9 mouse cellular contexts compared by ENCODE assay signal in the genomic region with DNA sequence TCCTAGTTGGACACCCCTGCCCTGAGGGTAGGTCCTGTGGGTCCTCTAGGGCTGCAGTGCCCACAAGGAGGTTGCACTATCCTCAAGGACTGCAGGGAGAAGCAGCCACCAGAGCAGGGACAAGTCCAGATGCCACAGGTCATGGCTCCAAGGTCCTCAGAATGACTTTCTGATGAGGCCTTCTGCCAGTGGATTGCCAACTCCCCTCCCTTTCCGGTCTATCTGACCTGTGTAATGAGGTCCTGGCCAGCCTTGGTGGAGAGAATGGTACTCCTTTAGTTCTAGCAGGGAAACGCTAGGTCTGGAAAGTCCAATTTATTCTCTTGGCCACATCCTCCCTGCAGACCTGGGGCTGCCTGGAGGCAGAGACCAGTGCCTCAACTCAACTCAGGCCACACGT. TPM values are rescaled to one million over a fixed set of nuclear protein-coding genes. Genes with fewer than 3 reads are reported as not detected.
DNase-seq lines count a peak whose midpoint lies in the region; ATAC-seq and TF ChIP-seq lines count a peak whose summit lies in the region.
"Had no signal": no experiment of that assay in that cellular context is flagged by ENCODE, and none has a peak within 500 bp of the region (broad histone marks: within the 10 kb centered on the region; RNA-seq: fewer than 3 reads in every experiment).

TSS of gene Adra2c (plus strand) at position 301 of the 400 bp plus-strand sequence.

- no peak for TF ChIP-seq POLR2A in cerebellum, adult 2 months (IDR thresholded peaks at IDR 0.05; ENCODE audit: borderline replicate concordance, insufficient read depth, low read length)
- TF ChIP-seq POLR2A in small intestine, adult 2 months (IDR thresholded peaks at IDR 0.05; ENCODE audit: low read depth, low read length) = no peak

- peak within 1 kb of the TSS; percentile 55 for H3K4me3 ChIP-seq in cerebellum, adult 2 months (replicated peaks; ENCODE audit: insufficient read depth, low read depth, low read length)
- H3K4me3 ChIP-seq in liver, embryonic 11.5 days (ENCODE audit: low read depth, low read length) = peak within 1 kb of the TSS; percentile 47
- peak within 1 kb of the TSS; percentile 49 for H3K4me3 ChIP-seq in small intestine, adult 2 months (ENCODE audit: low read depth, low read length)

- 0 out of 2 replicates have a peak, but pooled peaks cover 4% of the 10 kb centered on the region for H3K4me1 ChIP-seq in cerebellum, adult 2 months (ENCODE audit: control insufficient read depth, insufficient read depth, low read length)
- H3K4me1 ChIP-seq in liver, embryonic 11.5 days (replicated peaks; ENCODE audit: control insufficient read depth, insufficient read depth, low read length) = no peaks in the 10 kb centered on the region
- no peaks in the 10 kb centered on the region for H3K4me1 ChIP-seq in small intestine, adult 2 months (ENCODE audit: control insufficient read depth, insufficient read depth, insufficient read length, low read length)

- H3K9me3 ChIP-seq in liver, embryonic 11.5 days (ENCODE audit: control insufficient read depth, low read length) = no peaks in the 10 kb centered on the region

- no peak for DNase-seq in cerebellum, adult 2 months
- DNase-seq in liver, embryonic 11.5 days (ENCODE audit: low spot score) = no peak
- DNase-seq in liver = no peak
- DNase-seq in layer of hippocampus, postnatal 36 days = no peak
- DNase-seq in spleen, adult 18-20 months = no peak
- no peak for DNase-seq in embryo, embryonic 9.5 days (ENCODE audit: extremely low spot score)

- no peaks in the 10 kb centered on the region for H3K27me3 ChIP-seq in cerebellum, adult 2 months (ENCODE audit: control insufficient read depth, insufficient read depth, low read length)
- H3K27me3 ChIP-seq in liver, embryonic 11.5 days (replicated peaks; ENCODE audit: control insufficient read depth, insufficient read depth, low read length) = peaks cover 68% of the 10 kb centered on the region
- H3K27me3 ChIP-seq in small intestine, adult 2 months (ENCODE audit: control insufficient read depth, insufficient read depth, low read length) = peaks cover 23% of the 10 kb centered on the region

- no peak for TF ChIP-seq CTCF in cerebellum, adult 2 months (IDR thresholded peaks at IDR 0.05; ENCODE audit: borderline replicate concordance, insufficient read depth, low read depth, low read length)
- no peak for TF ChIP-seq CTCF in small intestine, adult 2 months (IDR thresholded peaks at IDR 0.05; ENCODE audit: extremely low read depth, insufficient read length, insufficient replicate concordance, low read depth, low read length)

- no peaks in the 10 kb centered on the region for H3K36me3 ChIP-seq in liver, embryonic 11.5 days (ENCODE audit: control insufficient read depth, insufficient read depth, low read length)
- no peaks in the 10 kb centered on the region for H3K36me3 ChIP-seq in small intestine, adult 2 months (ENCODE audit: control insufficient read depth, insufficient read depth, low read length)

- H3K9ac ChIP-seq in liver, embryonic 11.5 days (ENCODE audit: low read depth, low read length) = no peak within 1 kb of the TSS

- peak within 1 kb of the TSS; percentile 70 for H3K4me2 ChIP-seq in liver, embryonic 11.5 days

- H3K27ac ChIP-seq in cerebellum, adult 2 months (ENCODE audit: insufficient read depth, low read length) = peak within 1 kb of the TSS; percentile 70; the same call in 1 of the 2 replicates
- no peak within 1 kb of the TSS for H3K27ac ChIP-seq in liver, embryonic 11.5 days (ENCODE audit: low read depth, low read length)
- H3K27ac ChIP-seq in small intestine, adult 2 months (ENCODE audit: insufficient read depth, low read depth, low read length) = no peak within 1 kb of the TSS

- 91% methylated on average over 3 of the region's 3 CpGs for WGBS in cerebellum, adult 2 months
- 43% methylated on average over 3 of the region's 3 CpGs for WGBS in liver, embryonic 11.5 days
- 46% methylated on average over 3 of the region's 3 CpGs for WGBS in small intestine, adult 2 months

- ATAC-seq in cerebellum, adult (ENCODE audit: insufficient number of reproducible peaks, low FRiP score, low TSS enrichment) = no peak
- no peak for ATAC-seq in liver, embryonic 11.5 days (replicated peaks; ENCODE audit: low FRiP score)

RNA-seq across cellular contexts. Expression of gene Adra2c, which starts in this region (rescaled TPM):
- polyA plus RNA-seq in cerebellum, adult 2 months (2012; rRNA removed) = 8.4 and 9.1 TPM in 2 replicates
- 0.05 TPM in 1 of 2 replicates, not detected in the other for polyA plus RNA-seq in liver, embryonic 11.5 days (2014; fragmentation: Nextera tagmentation; extraction: Ambion mirVana)
- total RNA-seq in layer of hippocampus, postnatal 36 days (2021) = 10 to 100 TPM; 26.9 to 27.2 TPM
- 0.51 and 1.7 TPM in 2 replicates for polyA plus RNA-seq in small intestine, adult 2 months (2012; rRNA removed)
- total RNA-seq: hematopoietic stem cell, adult 5-6 weeks had no signal
